Mouse (Mus musculus) CH12.LX (cell line): ENCODE results near the gene Olfr47.

Experiments
- CTCF ChIP-seq, 2 experiments: IDR thresholded peaks in 1 of 2; conservative IDR thresholded peaks in 1 of 2; 2 replicates each; pipeline ENCODE4 v1.5.1; 2011 to 2012; ENCODE audit warnings: low read depth in 2 of 2, low read length in 2 of 2, improper control_type of control experiment in 1 of 2, inconsistent platforms in 1 of 2, mild to moderate bottlenecking in 1 of 2, moderate library complexity in 1 of 2
- ELF1 ChIP-seq: IDR thresholded peaks from 2 replicates; pipeline ENCODE4 v1.6.1; 2014; ENCODE audit warnings: low read depth, mild to moderate bottlenecking, inconsistent platforms, low read length, improper control_type of control experiment
- MAX ChIP-seq: IDR thresholded peaks from 2 replicates; pipeline ENCODE4 v1.6.1; 2011; ENCODE audit warnings: low read length, improper control_type of control experiment
- POLR2A ChIP-seq: IDR thresholded peaks from 2 replicates; pipeline ENCODE4 v1.6.1; 2011; ENCODE audit warnings: low read depth, mild to moderate bottlenecking, improper control_type of control experiment, low read length
- RAD21 ChIP-seq: IDR thresholded peaks from 2 replicates; pipeline ENCODE4 v1.6.1; 2011; ENCODE audit warnings: low read depth, mild to moderate bottlenecking, low read length, improper control_type of control experiment, moderate library complexity
- USF2 ChIP-seq: conservative IDR thresholded peaks from 2 replicates; pipeline ENCODE4 v1.6.1; 2011; ENCODE audit warnings: low read depth, low read length, improper control_type of control experiment
- ZMIZ1 ChIP-seq: IDR thresholded peaks from 2 replicates; pipeline ENCODE4 v1.6.1; 2012; ENCODE audit warnings: low read depth, mild to moderate bottlenecking, inconsistent platforms, low read length, improper control_type of control experiment

- TF ChIP-seq CTCF (conservative IDR thresholded peaks at IDR 0.05 in 1 of 2, IDR thresholded peaks at IDR 0.05 in 1 of 2; ENCODE audit: low read depth in 2 of 2, low read length in 2 of 2) (no peak), USF2 (no peak), ELF1 (no peak), MAX (no peak), POLR2A (no peak), RAD21 (no peak), ZMIZ1 (no peak)
Observed at GRCm38 (mm10) chr6:43196781-43197180, 34.5 kb upstream of the Olfr47 start, which contains the start of gene Olfr435.
